Mouse (Mus musculus) T-cell, adult 2 months (primary cell): Measurements from ENCODE around the gene Gm43552.
"Not testable (repeated sequence)": the region's sequence is repeated elsewhere in the genome, so short reads cannot be mapped to it uniquely, and the experiment has no call there.

Experiments
- DNase-seq: peaks from one replicate; pipeline ENCODE4 v3.0.0; 2022; ENCODE audit warnings: low spot score

The Gm43552 gene

GRCm38 (mm10) chr5:65491767-65492715, 592 bp downstream of the Gm43552 start:
- peak; percentile 83 for DNase-seq

- DNase-seq: peak; percentile 36
Observed at GRCm38 (mm10) chr5:65489830-65490229, 2.8 kb downstream of the Gm43552 start.

- no peak for DNase-seq
Observed at GRCm38 (mm10) chr5:65488725-65489124, 3.9 kb downstream of the Gm43552 start.

- no peak for DNase-seq
Observed at GRCm38 (mm10) chr5:65487381-65487780, 5.3 kb downstream of the Gm43552 start.

GRCm38 (mm10) chr5:65486514-65486913, 6.1 kb downstream of the Gm43552 start:
- DNase-seq: no peak

GRCm38 (mm10) chr5:65482996-65483395, 9.6 kb downstream of the Gm43552 start:
- no peak for DNase-seq

- DNase-seq: no peak
Observed at GRCm38 (mm10) chr5:65480511-65480910, 12.1 kb downstream of the Gm43552 start.

- no peak for DNase-seq
Observed at GRCm38 (mm10) chr5:65479681-65480445, 12.8 kb downstream of the Gm43552 start.

GRCm38 (mm10) chr5:65478224-65478623, 14.4 kb downstream of the Gm43552 start:
- peak; percentile 11 for DNase-seq

- not testable (repeated sequence) for DNase-seq
Observed at GRCm38 (mm10) chr5:65476739-65477138, 15.9 kb downstream of the Gm43552 start.

GRCm38 (mm10) chr5:65475806-65476205, 16.8 kb downstream of the Gm43552 start:
- no peak for DNase-seq

GRCm38 (mm10) chr5:65469766-65470165, 22.9 kb downstream of the Gm43552 start:
- DNase-seq: no peak

GRCm38 (mm10) chr5:65466911-65467310, 25.7 kb downstream of the Gm43552 start:
- DNase-seq: no peak

GRCm38 (mm10) chr5:65460361-65460760, 32.3 kb downstream of the Gm43552 start:
- no peak for DNase-seq

- no peak for DNase-seq
Observed at GRCm38 (mm10) chr5:65459454-65459853, 33.2 kb downstream of the Gm43552 start.

GRCm38 (mm10) chr5:65457846-65458245, 34.8 kb downstream of the Gm43552 start:
- no peak for DNase-seq

GRCm38 (mm10) chr5:65457086-65457827, 35.4 kb downstream of the Gm43552 start:
- DNase-seq: no peak

GRCm38 (mm10) chr5:65454771-65455170, 37.9 kb downstream of the Gm43552 start:
- no peak for DNase-seq

- no peak for DNase-seq
Observed at GRCm38 (mm10) chr5:65448941-65449340, 43.7 kb downstream of the Gm43552 start.

- DNase-seq: no peak
Observed at GRCm38 (mm10) chr5:65447826-65448225, 44.8 kb downstream of the Gm43552 start.

GRCm38 (mm10) chr5:65446756-65447155, 45.9 kb downstream of the Gm43552 start:
- no peak for DNase-seq

GRCm38 (mm10) chr5:65444981-65445380, 47.7 kb downstream of the Gm43552 start:
- no peak for DNase-seq
